ENCODE assay signal across 9 mouse cellular contexts in genomic region chr16:10570708-10571107, GRCm38 (mm10). TPM values are rescaled to one million over a fixed set of nuclear protein-coding genes. Genes with fewer than 3 reads are reported as not detected.
DNase-seq lines count a peak whose midpoint lies in the region; ATAC-seq lines count a peak whose summit lies in the region.
"Had no signal": no experiment of that assay in that cellular context is flagged by ENCODE, and none has a peak within 500 bp of the region (broad histone marks: within the 10 kb centered on the region; RNA-seq: fewer than 3 reads in every experiment).

No protein-coding gene starts in this region.

- H3K36me3 ChIP-seq in midbrain, embryonic 10.5 days: peaks cover 35% of the 10 kb centered on the region

- ATAC-seq in erythroblast, adult 5-6 weeks (replicated peaks; ENCODE audit: low FRiP score, poor library complexity, severe bottlenecking): no peak

- 73% methylated on average over 1 of the region's 1 CpGs for WGBS in midbrain, embryonic 10.5 days

- peaks cover 4% of the 10 kb centered on the region for H3K4me1 ChIP-seq in midbrain, embryonic 10.5 days

- H3K27ac ChIP-seq in midbrain, embryonic 10.5 days (replicated peaks): no peak overlapping the region
- H3K27ac ChIP-seq: limb, embryonic 13.5 days; neural tube, embryonic 13.5 days had no signal

- no peaks in the 10 kb centered on the region for H3K27me3 ChIP-seq in midbrain, embryonic 10.5 days (ENCODE audit: low read depth, poor library complexity, severe bottlenecking)
- H3K27me3 ChIP-seq: limb, embryonic 13.5 days; neural tube, embryonic 13.5 days had no signal

- no peak overlapping the region for H3K4me3 ChIP-seq in midbrain, embryonic 10.5 days
- H3K4me3 ChIP-seq: limb, embryonic 13.5 days; neural tube, embryonic 13.5 days had no signal

- DNase-seq in spleen, adult 18-20 months: peak; percentile 18 to 58
- DNase-seq in spleen, adult 12 weeks (ENCODE audit: low spot score): no peak
- DNase-seq in cerebellum, adult 9-11 months: peak; percentile 56
- DNase-seq in kidney, postnatal 25 days: peak; percentile 57 to 77
- peak; percentile 60 for DNase-seq in ovary, postnatal 36 days (ENCODE audit: low spot score)
- no peak for DNase-seq in midbrain, embryonic 10.5 days (ENCODE audit: low spot score)

- H3K9me3 ChIP-seq in midbrain, embryonic 10.5 days (replicated peaks): no peaks in the 10 kb centered on the region
- H3K9me3 ChIP-seq: limb, embryonic 13.5 days; neural tube, embryonic 13.5 days had no signal

RNA-seq across cellular contexts. Expression of gene Clec16a, which starts 25.6 kb away (rescaled TPM):
- total RNA-seq in erythroblast, adult 5-6 weeks (2015; ENCODE audit: low replicate concordance): 4.0 and 6.9 TPM in 2 replicates
- total RNA-seq in erythroblast, adult 5-6 weeks (2017; ENCODE audit: low replicate concordance): 4.6 and 5.4 TPM in 2 replicates
- polyA plus RNA-seq in midbrain, embryonic 10.5 days (2016; fragmentation: Nextera tagmentation; extraction: Ambion mirVana): 27.2 and 30.8 TPM in 2 replicates

RNA-seq across cellular contexts. Expression of gene Dexi, which starts 27.9 kb away (rescaled TPM):
- total RNA-seq in erythroblast, adult 5-6 weeks (2015; ENCODE audit: low replicate concordance): 2.5 TPM in 1 of 2 replicates, not detected in the other
- 1.4 TPM in 1 of 2 replicates, not detected in the other for total RNA-seq in erythroblast, adult 5-6 weeks (2017; ENCODE audit: low replicate concordance)
- polyA plus RNA-seq in midbrain, embryonic 10.5 days (2016; fragmentation: Nextera tagmentation; extraction: Ambion mirVana): 15.6 and 17.4 TPM in 2 replicates

Comparison
In these comparisons a context has a peak if more than half of its experiments do, and no peak if none do; other contexts are left out.
1. DNase-seq: peak in spleen, adult 18-20 months (2 of 2), cerebellum, adult 9-11 months (single experiment), kidney, postnatal 25 days (2 of 2) and ovary, postnatal 36 days (single experiment); none in spleen, adult 12 weeks (single experiment) and midbrain, embryonic 10.5 days (single experiment).